Mouse (Mus musculus) heart, postnatal 0 days (tissue): ENCODE data around the gene Dpp8.

Experiments
- CTCF ChIP-seq: IDR thresholded peaks from 2 replicates; pipeline ENCODE4 v1.5.1; 2016; ENCODE audit warnings: antibody characterized with exemption, control low read depth, low read depth
- EP300 ChIP-seq: IDR thresholded peaks from 2 replicates; pipeline ENCODE4 v1.6.1; 2016; ENCODE audit warnings: antibody characterized with exemption, low read depth

- no peak for TF ChIP-seq CTCF
- no peak for TF ChIP-seq EP300
Measured at GRCm38 (mm10) chr9:65005737-65006136, 26.5 kb upstream of the Dpp8 start.
